Mouse (Mus musculus) brain, embryonic 14.5 days (tissue): ENCODE measurements at regions not wholly inside any gene's neighbourhood (a gene's known extent, or its start where the extent isn't known, plus 50 kb on each side); places are given as distances from the start of the nearest gene placed in this dataset.

Experiments
- CTCF ChIP-seq: fragments of 200-500 bp; IDR thresholded peaks from 2 replicates; pipeline ENCODE4 v1.5.1; 2012; ENCODE audit warnings: inconsistent platforms, mild to moderate bottlenecking, moderate library complexity, borderline replicate concordance; ENCODE audit not compliant: insufficient read depth, insufficient read length; ENCODE audit errors: extremely low read depth
- POLR2A ChIP-seq: fragments of 200-500 bp; IDR thresholded peaks from 2 replicates; pipeline ENCODE4 v1.6.1; 2012; ENCODE audit warnings: mild to moderate bottlenecking, inconsistent platforms, borderline replicate concordance; ENCODE audit not compliant: poor library complexity, insufficient read depth, insufficient read length, severe bottlenecking; ENCODE audit errors: extremely low read depth

GRCm38 (mm10) chr13:70474746-70475145, 162.7 kb downstream of the Ice1 start:
- no peak for TF ChIP-seq POLR2A
- no peak for TF ChIP-seq CTCF
